Mouse (Mus musculus): ENCODE results near the gene Sesn3. TPM values are rescaled to one million over a fixed set of nuclear protein-coding genes. Genes with fewer than 3 reads are reported as not detected.

Sesn3 gene
- polyA plus RNA-seq, 1 experiment from 2014 or later: 21.0 TPM

GRCm38 (mm10) chr9:14246016-14246799 lies 28.7 kb upstream of the Sesn3 start:
- Histone ChIP-seq H3K4me3 (ENCODE audit: low read length) (no peak overlapping the region), H3K4me2 (ENCODE audit: low read length) (peak overlapping the region; percentile 39), H3K27ac (ENCODE audit: low read depth, low read length) (peak overlapping the region; percentile 44), H3K4me1 (ENCODE audit: control insufficient read depth, insufficient read depth, low read depth, low read length) (peaks cover 12% of the 10 kb centered on the region), H3K9ac (ENCODE audit: low read depth, low read length) (peak overlapping the region; percentile 31; the same call in 1 of the 2 replicates), H3K9me3 (ENCODE audit: control insufficient read depth, low read length) (no peaks in the 10 kb centered on the region), H3K36me3 (ENCODE audit: control insufficient read depth, insufficient read depth, low read length) (no peaks in the 10 kb centered on the region), H3K27me3 (replicated peaks; ENCODE audit: control insufficient read depth, insufficient read depth, low read length) (no peaks in the 10 kb centered on the region)
- WGBS: 26% methylated on average over 11 of the region's 11 CpGs
- ATAC-seq: peak; percentile 82

- no peak overlapping the region for H3K27ac ChIP-seq (ENCODE audit: low read depth, low read length)
- H3K4me3 ChIP-seq (ENCODE audit: low read length): no peak overlapping the region
- peaks cover 12% of the 10 kb centered on the region for H3K4me1 ChIP-seq (ENCODE audit: control insufficient read depth, insufficient read depth, low read depth, low read length)
- ATAC-seq: no peak
- no peak overlapping the region for H3K9ac ChIP-seq (ENCODE audit: low read depth, low read length)
- WGBS: 79% methylated on average over 12 of the region's 12 CpGs
- no peaks in the 10 kb centered on the region for H3K36me3 ChIP-seq (ENCODE audit: control insufficient read depth, insufficient read depth, low read length)
- H3K9me3 ChIP-seq (ENCODE audit: control insufficient read depth, low read length): no peaks in the 10 kb centered on the region
- H3K27me3 ChIP-seq (replicated peaks; ENCODE audit: control insufficient read depth, insufficient read depth, low read length): no peaks in the 10 kb centered on the region
- H3K4me2 ChIP-seq (ENCODE audit: low read length): no peak overlapping the region
These were observed 27.2 kb upstream of the Sesn3 start for GRCm38 (mm10) chr9:14247480-14248208.

- 84% methylated on average over 3 of the region's 3 CpGs for WGBS
- no peaks in the 10 kb centered on the region for H3K9me3 ChIP-seq (ENCODE audit: control insufficient read depth, low read length)
- H3K27ac ChIP-seq (ENCODE audit: low read depth, low read length): no peak overlapping the region
These were observed 26.7 kb upstream of the Sesn3 start for GRCm38 (mm10) chr9:14248209-14248596.

GRCm38 (mm10) chr9:14261150-14261549 lies 13.7 kb upstream of the Sesn3 start:
- WGBS: 46% methylated on average over 3 of the region's 3 CpGs
- no peak overlapping the region for H3K9ac ChIP-seq (ENCODE audit: low read depth, low read length)
- no peak overlapping the region for H3K4me2 ChIP-seq (ENCODE audit: low read length)
- H3K4me1 ChIP-seq (ENCODE audit: control insufficient read depth, insufficient read depth, low read depth, low read length): no peaks in the 10 kb centered on the region
- H3K9me3 ChIP-seq (ENCODE audit: control insufficient read depth, low read length): no peaks in the 10 kb centered on the region
- H3K4me3 ChIP-seq (ENCODE audit: low read length): no peak overlapping the region
- no peaks in the 10 kb centered on the region for H3K27me3 ChIP-seq (replicated peaks; ENCODE audit: control insufficient read depth, insufficient read depth, low read length)
- peak; percentile 52 for ATAC-seq
- no peaks in the 10 kb centered on the region for H3K36me3 ChIP-seq (ENCODE audit: control insufficient read depth, insufficient read depth, low read length)
- no peak overlapping the region for H3K27ac ChIP-seq (ENCODE audit: low read depth, low read length)

More at GRCm38 (mm10) chr9:14248209-14248596, 26.7 kb upstream of the Sesn3 start:
- H3K27me3 ChIP-seq (replicated peaks; ENCODE audit: control insufficient read depth, insufficient read depth, low read length): no peaks in the 10 kb centered on the region
- no peak overlapping the region for H3K9ac ChIP-seq (ENCODE audit: low read depth, low read length)
- H3K4me2 ChIP-seq (ENCODE audit: low read length): no peak overlapping the region
- no peaks in the 10 kb centered on the region for H3K36me3 ChIP-seq (ENCODE audit: control insufficient read depth, insufficient read depth, low read length)
- no peak for ATAC-seq
- peaks cover 12% of the 10 kb centered on the region for H3K4me1 ChIP-seq (ENCODE audit: control insufficient read depth, insufficient read depth, low read depth, low read length)
- no peak overlapping the region for H3K4me3 ChIP-seq (ENCODE audit: low read length)

- no peak for ATAC-seq
- Histone ChIP-seq H3K9ac (ENCODE audit: low read depth, low read length) (no peak overlapping the region), H3K4me3 (ENCODE audit: low read length) (no peak overlapping the region), H3K4me1 (ENCODE audit: control insufficient read depth, insufficient read depth, low read depth, low read length) (no peaks in the 10 kb centered on the region), H3K27ac (ENCODE audit: low read depth, low read length) (no peak overlapping the region), H3K36me3 (ENCODE audit: control insufficient read depth, insufficient read depth, low read length) (no peaks in the 10 kb centered on the region), H3K9me3 (ENCODE audit: control insufficient read depth, low read length) (no peaks in the 10 kb centered on the region), H3K4me2 (ENCODE audit: low read length) (no peak overlapping the region), H3K27me3 (replicated peaks; ENCODE audit: control insufficient read depth, insufficient read depth, low read length) (no peaks in the 10 kb centered on the region)
- WGBS: 62% methylated on average over 4 of the region's 4 CpGs
These were observed 12.3 kb upstream of the Sesn3 start for GRCm38 (mm10) chr9:14262568-14262972.

GRCm38 (mm10) chr9:14266470-14266869 lies 8.4 kb upstream of the Sesn3 start:
- WGBS: 18% methylated on average over 2 of the region's 2 CpGs
- no peaks in the 10 kb centered on the region for H3K36me3 ChIP-seq (ENCODE audit: control insufficient read depth, insufficient read depth, low read length)
- no peak overlapping the region for H3K4me3 ChIP-seq (ENCODE audit: low read length)
- H3K27ac ChIP-seq (ENCODE audit: low read depth, low read length): no peak overlapping the region
- no peaks in the 10 kb centered on the region for H3K4me1 ChIP-seq (ENCODE audit: control insufficient read depth, insufficient read depth, low read depth, low read length)
- no peak overlapping the region for H3K4me2 ChIP-seq (ENCODE audit: low read length)
- no peaks in the 10 kb centered on the region for H3K9me3 ChIP-seq (ENCODE audit: control insufficient read depth, low read length)
- no peaks in the 10 kb centered on the region for H3K27me3 ChIP-seq (replicated peaks; ENCODE audit: control insufficient read depth, insufficient read depth, low read length)
- H3K9ac ChIP-seq (ENCODE audit: low read depth, low read length): no peak overlapping the region
- ATAC-seq: no peak

- 82% methylated on average over 2 of the region's 2 CpGs for WGBS
- Histone ChIP-seq H3K4me3 (ENCODE audit: low read length) (no peak overlapping the region), H3K9ac (ENCODE audit: low read depth, low read length) (no peak overlapping the region), H3K27me3 (replicated peaks; ENCODE audit: control insufficient read depth, insufficient read depth, low read length) (no peaks in the 10 kb centered on the region), H3K27ac (ENCODE audit: low read depth, low read length) (no peak overlapping the region), H3K36me3 (ENCODE audit: control insufficient read depth, insufficient read depth, low read length) (no peaks in the 10 kb centered on the region), H3K4me2 (ENCODE audit: low read length) (no peak overlapping the region), H3K9me3 (ENCODE audit: control insufficient read depth, low read length) (no peaks in the 10 kb centered on the region), H3K4me1 (ENCODE audit: control insufficient read depth, insufficient read depth, low read depth, low read length) (no peaks in the 10 kb centered on the region)
- ATAC-seq: no peak
These were observed 6.3 kb upstream of the Sesn3 start for GRCm38 (mm10) chr9:14268578-14268977.

GRCm38 (mm10) chr9:14272921-14273320 lies 1.9 kb upstream of the Sesn3 start:
- H3K9me3 ChIP-seq (ENCODE audit: control insufficient read depth, low read length): no peaks in the 10 kb centered on the region
- no peak for ATAC-seq

GRCm38 (mm10) chr9:14274586-14274985 lies 281 bp upstream of the Sesn3 start:
- Histone ChIP-seq H3K4me1 (ENCODE audit: control insufficient read depth, insufficient read depth, low read depth, low read length) (peaks cover 11% of the 10 kb centered on the region), H3K9me3 (ENCODE audit: control insufficient read depth, low read length) (no peaks in the 10 kb centered on the region), H3K27ac (ENCODE audit: low read depth, low read length) (peak overlapping the region; percentile 85), H3K27me3 (replicated peaks; ENCODE audit: control insufficient read depth, insufficient read depth, low read length) (no peaks in the 10 kb centered on the region), H3K36me3 (ENCODE audit: control insufficient read depth, insufficient read depth, low read length) (no peaks in the 10 kb centered on the region), H3K4me3 (ENCODE audit: low read length) (peak overlapping the region; percentile 99), H3K4me2 (ENCODE audit: low read length) (peak overlapping the region; percentile 69), H3K9ac (ENCODE audit: low read depth, low read length) (peak overlapping the region; percentile 64)
- 33% methylated on average over 5 of the region's 5 CpGs for whole genome bisulfite sequencing
- no peak for ATAC-seq

More at GRCm38 (mm10) chr9:14272921-14273320, 1.9 kb upstream of the Sesn3 start:
- Histone ChIP-seq H3K4me3 (ENCODE audit: low read length) (no peak overlapping the region), H3K4me2 (ENCODE audit: low read length) (no peak overlapping the region), H3K36me3 (ENCODE audit: control insufficient read depth, insufficient read depth, low read length) (no peaks in the 10 kb centered on the region), H3K9ac (ENCODE audit: low read depth, low read length) (no peak overlapping the region), H3K4me1 (ENCODE audit: control insufficient read depth, insufficient read depth, low read depth, low read length) (peaks cover 8% of the 10 kb centered on the region), H3K27me3 (replicated peaks; ENCODE audit: control insufficient read depth, insufficient read depth, low read length) (no peaks in the 10 kb centered on the region), H3K27ac (ENCODE audit: low read depth, low read length) (no peak overlapping the region)
- WGBS: 85% methylated on average over 1 of the region's 1 CpGs
